Mouse (Mus musculus) hindbrain, embryonic 14.5 days (tissue): ENCODE data around the gene Ppp1r11. TPM values are rescaled to one million over a fixed set of nuclear protein-coding genes. Genes with fewer than 3 reads are reported as not detected.

Source experiments
- ATAC-seq: fragments of 200-750 bp; cut with Nextera tagmentation; 2 replicates; pipeline ENCODE4 v1.8.0; 2017; ENCODE audit warnings: moderate number of reproducible peaks, mild to moderate bottlenecking, moderate TSS enrichment, moderate library complexity; ENCODE audit not compliant: low FRiP score
- DNase-seq: peaks from one replicate; pipeline ENCODE4 v3.0.0-alpha.2; 2015; ENCODE audit warnings: low spot score
- H3K27ac ChIP-seq: fragments of 300-500 bp; sonication (generic); 2 replicates; pipeline ENCODE4 v1.5.1; 2014; ENCODE audit warnings: mild to moderate bottlenecking, moderate library complexity
- H3K27me3 ChIP-seq: fragments of 300-500 bp; sonication (generic); 2 replicates; pipeline ENCODE4 v1.6.1; 2014; ENCODE audit warnings: mild to moderate bottlenecking, low read length, mixed read lengths; ENCODE audit not compliant: control insufficient read depth, insufficient read depth
- H3K36me3 ChIP-seq: fragments of 300-500 bp; sonication (generic); replicated peaks from 2 replicates; pipeline ENCODE4 v1.6.1; 2014; ENCODE audit not compliant: control insufficient read depth, insufficient read depth
- H3K4me1 ChIP-seq: fragments of 300-500 bp; sonication (generic); replicated peaks from 2 replicates; pipeline ENCODE4 v1.6.1; 2014; ENCODE audit warnings: antibody characterized with exemption, low read length, mixed read lengths; ENCODE audit not compliant: control insufficient read depth, insufficient read depth
- H3K4me2 ChIP-seq: fragments of 300-500 bp; sonication (generic); replicated peaks from 2 replicates; pipeline ENCODE4 v1.6.1; 2014; ENCODE audit warnings: mild to moderate bottlenecking, moderate library complexity
- H3K4me3 ChIP-seq: fragments of 300-500 bp; sonication (generic); replicated peaks from 2 replicates; pipeline ENCODE4 v1.5.1; 2014; ENCODE audit warnings: mild to moderate bottlenecking, low read length
- H3K9ac ChIP-seq: fragments of 300-500 bp; sonication (generic); 2 replicates; pipeline ENCODE4 v1.6.1; 2014
- H3K9me3 ChIP-seq: fragments of 300-500 bp; sonication (generic); 2 replicates; pipeline ENCODE4 v1.6.1; 2016; ENCODE audit warnings: low read length; ENCODE audit not compliant: control insufficient read depth
- WGBS: fragments of 180-500 bp; shearing (Covaris S2); extraction: QIAGEN DNeasy Blood & Tissue Kit; methylation state at CpG from one replicate; pipeline ENCODE4 v1.1.7; 2014; 5-methylcytosine and 5-hydroxymethylcytosine counted together
- polyA plus RNA-seq: library from polyadenylated mRNA; unstranded; fragments of >200 nt; fragmentation: Nextera tagmentation; extraction: Ambion mirVana; gene quantifications from 2 replicates; pipeline ENCODE4 v1.2.1, GENCODE M21; 2014

The Ppp1r11 gene
- polyA plus RNA-seq, 1 experiment from 2014 or later = 191 TPM

DNA sequence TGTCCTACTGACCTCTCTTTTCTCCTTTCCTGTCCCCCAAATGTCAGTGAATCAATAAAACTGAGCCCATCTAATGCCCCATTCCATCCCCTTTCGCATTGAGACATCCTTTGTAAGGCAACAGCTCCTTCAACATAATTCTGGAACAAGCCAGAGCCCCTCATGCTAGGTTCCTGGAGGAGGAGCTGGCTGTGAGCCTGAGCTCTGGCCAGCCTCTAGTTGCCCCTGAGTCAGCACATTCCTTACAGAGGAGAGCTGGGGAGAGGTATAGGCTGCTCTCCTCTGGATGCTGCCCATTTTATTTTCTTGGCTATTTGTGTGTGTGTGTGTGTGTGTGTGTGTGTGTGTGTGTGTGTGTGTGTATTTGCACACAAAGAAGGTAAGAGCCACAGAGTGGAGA is 43.3 kb downstream of the Ppp1r11 start:
- Histone ChIP-seq H3K9me3 (no peaks in the 10 kb centered on the region), H3K27me3 (no peaks in the 10 kb centered on the region), H3K9ac (no peak overlapping the region), H3K4me1 (no peaks in the 10 kb centered on the region), H3K36me3 (no peaks in the 10 kb centered on the region), H3K4me3 (no peak overlapping the region), H3K27ac (no peak overlapping the region), H3K4me2 (no peak overlapping the region)
- 52% methylated on average over 1 of the region's 1 CpGs for WGBS
- ATAC-seq (no peak), DNase-seq (no peak)

GRCm38 (mm10) chr17:36903651-36904050 is 47.9 kb downstream of the Ppp1r11 start:
- Histone ChIP-seq H3K4me3 (no peak overlapping the region), H3K9me3 (no peaks in the 10 kb centered on the region), H3K4me1 (no peaks in the 10 kb centered on the region), H3K4me2 (no peak overlapping the region), H3K36me3 (no peaks in the 10 kb centered on the region), H3K27me3 (no peaks in the 10 kb centered on the region), H3K9ac (no peak overlapping the region), H3K27ac (no peak overlapping the region)
- no peak for DNase-seq
- WGBS = 79% methylated on average over 3 of the region's 3 CpGs
- ATAC-seq = no peak

- Histone ChIP-seq H3K27ac (no peak overlapping the region), H3K27me3 (no peaks in the 10 kb centered on the region), H3K4me1 (no peaks in the 10 kb centered on the region), H3K4me3 (no peak overlapping the region), H3K4me2 (no peak overlapping the region), H3K36me3 (no peaks in the 10 kb centered on the region), H3K9ac (no peak overlapping the region), H3K9me3 (no peaks in the 10 kb centered on the region)
- ATAC-seq = no peak
- 33% methylated on average over 1 of the region's 1 CpGs for WGBS
- no peak for DNase-seq
These were observed 50.9 kb downstream of the Ppp1r11 start for GRCm38 (mm10) chr17:36900691-36901090.

DNA sequence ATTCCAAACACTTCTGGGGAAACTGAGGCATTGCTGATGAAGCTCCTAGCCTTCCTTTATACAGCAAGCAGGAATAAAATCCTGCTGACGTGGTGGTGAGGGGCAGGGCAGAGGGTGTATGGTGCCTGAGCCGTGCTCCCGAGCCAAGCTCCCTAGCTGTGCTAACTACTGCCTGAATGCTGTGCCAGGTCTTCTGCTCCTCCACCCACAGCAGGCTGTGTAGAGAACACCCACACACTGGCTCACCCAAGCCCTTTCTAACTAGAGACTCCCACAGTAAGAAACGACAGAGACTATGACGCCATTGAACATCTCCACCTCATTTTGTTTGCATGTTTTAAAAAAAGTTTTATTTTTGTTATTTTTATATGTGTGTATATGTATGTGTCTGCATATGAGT is 51.5 kb downstream of the Ppp1r11 start:
- no peaks in the 10 kb centered on the region for H3K36me3 ChIP-seq
- H3K27me3 ChIP-seq = no peaks in the 10 kb centered on the region
- H3K4me2 ChIP-seq = no peak overlapping the region
- no peaks in the 10 kb centered on the region for H3K9me3 ChIP-seq
- 84% methylated on average over 5 of the region's 5 CpGs for WGBS
- ATAC-seq (no peak), DNase-seq (no peak)
- no peak overlapping the region for H3K4me3 ChIP-seq
- H3K4me1 ChIP-seq = no peaks in the 10 kb centered on the region
- H3K9ac ChIP-seq = no peak overlapping the region
- no peak overlapping the region for H3K27ac ChIP-seq

DNA sequence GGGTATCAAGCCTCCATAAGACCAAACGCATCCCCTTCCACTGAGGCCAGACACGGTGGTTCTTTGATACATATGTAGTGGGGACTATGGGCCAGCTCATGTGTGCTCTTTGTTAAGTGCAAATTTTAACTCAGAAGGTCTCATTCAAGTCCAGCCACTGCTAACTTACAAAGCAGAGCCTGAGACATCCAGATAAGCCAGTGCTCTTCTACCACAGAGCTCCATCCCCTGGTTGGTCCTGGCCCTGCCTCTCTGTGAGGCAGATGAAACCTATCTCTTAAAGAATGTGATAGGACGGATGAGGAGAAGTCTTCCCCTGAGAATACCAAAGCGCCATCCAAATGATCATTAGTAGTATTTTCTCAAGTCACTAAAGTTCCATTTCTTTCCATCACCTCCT is 52.2 kb downstream of the Ppp1r11 start:
- H3K27ac ChIP-seq = no peak overlapping the region
- H3K9ac ChIP-seq = no peak overlapping the region
- DNase-seq (no peak), ATAC-seq (no peak)
- H3K4me3 ChIP-seq = no peak overlapping the region
- H3K4me1 ChIP-seq = no peaks in the 10 kb centered on the region
- no peak overlapping the region for H3K4me2 ChIP-seq
- no peaks in the 10 kb centered on the region for H3K36me3 ChIP-seq
- H3K27me3 ChIP-seq = no peaks in the 10 kb centered on the region
- whole genome bisulfite sequencing = 87% methylated on average over 4 of the region's 4 CpGs
- H3K9me3 ChIP-seq = no peaks in the 10 kb centered on the region

Other genes starting within 250 kb of the Ppp1r11 start
- gene H2-M10.5, start 178.8 kb downstream of the Ppp1r11 start, polyA plus RNA-seq = not detected in 2 replicates
- gene H2-M10.6, start 139.6 kb downstream of the Ppp1r11 start, polyA plus RNA-seq = not detected in 2 replicates
- gene Trim26, start 114.6 kb downstream of the Ppp1r11 start, polyA plus RNA-seq = 35.0 and 39.8 TPM in 2 replicates
- gene Trim15, start 84.5 kb downstream of the Ppp1r11 start, polyA plus RNA-seq = 0.61 and 0.78 TPM in 2 replicates
- gene Trim10, start 82.2 kb downstream of the Ppp1r11 start, polyA plus RNA-seq = 0.88 and 2.1 TPM in 2 replicates
- not detected in 2 replicates for gene Trim40, start 61.6 kb downstream of the Ppp1r11 start, polyA plus RNA-seq
- gene Trim31, start 53.6 kb downstream of the Ppp1r11 start, polyA plus RNA-seq = not detected in 2 replicates
- gene Rnf39, start 8.8 kb downstream of the Ppp1r11 start, polyA plus RNA-seq = 0.90 and 1.3 TPM in 2 replicates
- gene Znrd1, start 6.8 kb upstream of the Ppp1r11 start, polyA plus RNA-seq = 50.4 and 55.7 TPM in 2 replicates
- 3.4 and 5.1 TPM in 2 replicates for gene Znrd1as, start 6.9 kb upstream of the Ppp1r11 start, polyA plus RNA-seq
- 0.47 TPM in 1 of 2 replicates, not detected in the other for gene 2410137M14Rik, start 29.5 kb upstream of the Ppp1r11 start, polyA plus RNA-seq
- gene H2-M5, start 37.8 kb upstream of the Ppp1r11 start, polyA plus RNA-seq = 0.64 and 1.0 TPM in 2 replicates
- gene Zfp57, start 49.4 kb upstream of the Ppp1r11 start, polyA plus RNA-seq = 225 and 236 TPM in 2 replicates
- 2.2 and 3.1 TPM in 2 replicates for gene Mog, start 71.7 kb upstream of the Ppp1r11 start, polyA plus RNA-seq
- gene Gabbr1, start 94.2 kb upstream of the Ppp1r11 start, polyA plus RNA-seq = 114 and 117 TPM in 2 replicates
- not detected in 2 replicates for gene Olfr90, start 136.8 kb upstream of the Ppp1r11 start, polyA plus RNA-seq
- not detected in 2 replicates for gene Olfr91, start 146.5 kb upstream of the Ppp1r11 start, polyA plus RNA-seq
- gene Olfr92, start 168.3 kb upstream of the Ppp1r11 start, polyA plus RNA-seq = not detected in 2 replicates
- gene Olfr93, start 209.8 kb upstream of the Ppp1r11 start, polyA plus RNA-seq = not detected in 2 replicates
- not detected in 2 replicates for gene Ubd, start 242.2 kb upstream of the Ppp1r11 start, polyA plus RNA-seq
- 0.21 TPM in 1 of 2 replicates, not detected in the other for gene Olfr94, start 249.3 kb upstream of the Ppp1r11 start, polyA plus RNA-seq